Mouse (Mus musculus): ENCODE measurements around the gene Stab1. TPM values are rescaled to one million over a fixed set of nuclear protein-coding genes. Genes with fewer than 3 reads are reported as not detected.

Stab1 gene
- 5.0 and 11.7 TPM in 2 replicates for polyA plus RNA-seq (2012; ENCODE audit: insufficient read depth, low replicate concordance)

DNA sequence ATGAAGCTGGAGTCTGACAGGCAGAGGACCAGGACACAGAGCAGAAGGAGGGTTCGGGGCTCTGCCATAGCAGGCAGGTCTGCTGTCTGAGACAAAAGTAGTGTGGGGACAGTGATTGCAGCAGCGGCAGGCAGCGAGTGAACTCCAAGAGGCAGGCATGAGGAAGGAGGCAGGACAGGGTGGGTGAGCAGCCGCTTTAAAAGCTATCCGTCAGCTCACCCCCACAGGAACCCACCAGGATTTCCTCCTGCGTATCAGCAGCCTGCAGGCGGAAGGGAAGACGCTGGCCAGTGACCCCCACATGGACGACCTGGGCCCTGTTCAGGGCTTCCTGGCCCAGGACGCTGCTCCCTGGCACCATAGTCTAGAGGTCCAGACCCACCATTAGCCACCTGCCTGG is at the start of gene Stab1:
Gene Stab1, minus strand, starts transcription at position 217 of the 400 bp plus-strand sequence.
- TF ChIP-seq FLI1 (IDR thresholded peaks at IDR 0.05; ENCODE audit: low read length) = no peak
- no peak for TF ChIP-seq GATA1 (IDR thresholded peaks at IDR 0.05; ENCODE audit: borderline replicate concordance, low read length)
- peaks cover 7% of the 10 kb centered on the region for H3K9me3 ChIP-seq
- peaks cover 95% of the 10 kb centered on the region for H3K4me1 ChIP-seq
- peaks cover 35% of the 10 kb centered on the region for H3K36me3 ChIP-seq (replicated peaks; ENCODE audit: low read length)
- peak within 1 kb of the TSS; percentile 82 for H3K4me3 ChIP-seq (replicated peaks)
- H3K27me3 ChIP-seq (replicated peaks) = peaks cover 54% of the 10 kb centered on the region

DNA sequence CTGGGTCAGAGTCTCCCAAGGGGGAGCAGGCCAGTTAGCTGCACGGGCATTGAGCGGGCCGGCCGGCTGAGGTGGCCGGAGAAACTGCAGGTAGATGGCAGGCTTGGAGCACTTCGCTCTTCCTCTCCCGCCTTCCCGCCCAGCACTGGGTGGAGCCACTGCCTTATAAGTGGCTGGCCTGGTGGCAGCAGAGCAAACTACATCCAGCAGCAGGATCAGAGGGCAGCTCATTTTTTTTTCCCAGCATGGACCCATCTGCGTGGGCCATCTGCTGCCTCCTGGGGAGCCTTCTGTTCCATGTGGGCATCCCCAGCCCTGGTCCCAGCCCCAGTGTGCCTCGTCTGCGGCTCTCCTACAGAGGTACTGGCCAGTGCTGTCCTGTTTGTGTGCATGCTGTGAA is 49.2 kb upstream of the Stab1 start, which contains the start of gene Sema3g:
Gene Sema3g, plus strand, starts transcription at position 195 of the 400 bp plus-strand sequence.
- no peaks in the 10 kb centered on the region for H3K9me3 ChIP-seq
- peaks cover 50% of the 10 kb centered on the region for H3K4me1 ChIP-seq
- peak within 1 kb of the TSS; percentile 77 for H3K4me3 ChIP-seq (replicated peaks)
- H3K36me3 ChIP-seq (replicated peaks; ENCODE audit: low read length) = no peaks in the 10 kb centered on the region
- peaks cover 56% of the 10 kb centered on the region for H3K27me3 ChIP-seq (replicated peaks)
- no peak for TF ChIP-seq GATA1 (IDR thresholded peaks at IDR 0.05; ENCODE audit: borderline replicate concordance, low read length)
- no peak for TF ChIP-seq FLI1 (IDR thresholded peaks at IDR 0.05; ENCODE audit: low read length)

DNA sequence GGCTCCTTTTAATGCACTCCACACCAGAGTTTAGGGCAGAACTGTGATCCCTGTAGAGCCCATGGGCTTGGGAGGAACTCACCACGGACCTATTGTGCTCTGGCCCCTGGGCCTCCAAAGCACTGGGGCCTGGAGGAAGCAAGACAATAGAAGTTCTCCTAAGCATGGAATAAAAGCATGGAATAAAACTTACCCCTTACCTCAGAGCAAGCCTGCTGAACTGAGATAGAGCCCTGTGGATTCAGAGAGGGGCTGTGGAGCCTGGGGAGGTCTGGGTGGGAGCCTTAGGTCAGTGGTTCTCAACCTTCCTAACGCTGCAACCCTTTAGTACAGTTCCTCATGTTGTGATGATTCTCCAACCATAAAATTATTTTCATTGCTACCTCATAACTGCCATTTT is 48.4 kb upstream of the Stab1 start, which contains the start of gene Nisch:
Gene Nisch, minus strand, starts transcription at position 101 of the 400 bp plus-strand sequence.
- H3K9me3 ChIP-seq = no peaks in the 10 kb centered on the region
- peaks cover 57% of the 10 kb centered on the region for H3K27me3 ChIP-seq (replicated peaks)
- H3K4me3 ChIP-seq (replicated peaks) = peak within 1 kb of the TSS; percentile 77
- TF ChIP-seq GATA1 (IDR thresholded peaks at IDR 0.05; ENCODE audit: borderline replicate concordance, low read length) = no peak
- TF ChIP-seq FLI1 (IDR thresholded peaks at IDR 0.05; ENCODE audit: low read length) = no peak
- peaks cover 50% of the 10 kb centered on the region for H3K4me1 ChIP-seq
- no peaks in the 10 kb centered on the region for H3K36me3 ChIP-seq (replicated peaks; ENCODE audit: low read length)

DNA sequence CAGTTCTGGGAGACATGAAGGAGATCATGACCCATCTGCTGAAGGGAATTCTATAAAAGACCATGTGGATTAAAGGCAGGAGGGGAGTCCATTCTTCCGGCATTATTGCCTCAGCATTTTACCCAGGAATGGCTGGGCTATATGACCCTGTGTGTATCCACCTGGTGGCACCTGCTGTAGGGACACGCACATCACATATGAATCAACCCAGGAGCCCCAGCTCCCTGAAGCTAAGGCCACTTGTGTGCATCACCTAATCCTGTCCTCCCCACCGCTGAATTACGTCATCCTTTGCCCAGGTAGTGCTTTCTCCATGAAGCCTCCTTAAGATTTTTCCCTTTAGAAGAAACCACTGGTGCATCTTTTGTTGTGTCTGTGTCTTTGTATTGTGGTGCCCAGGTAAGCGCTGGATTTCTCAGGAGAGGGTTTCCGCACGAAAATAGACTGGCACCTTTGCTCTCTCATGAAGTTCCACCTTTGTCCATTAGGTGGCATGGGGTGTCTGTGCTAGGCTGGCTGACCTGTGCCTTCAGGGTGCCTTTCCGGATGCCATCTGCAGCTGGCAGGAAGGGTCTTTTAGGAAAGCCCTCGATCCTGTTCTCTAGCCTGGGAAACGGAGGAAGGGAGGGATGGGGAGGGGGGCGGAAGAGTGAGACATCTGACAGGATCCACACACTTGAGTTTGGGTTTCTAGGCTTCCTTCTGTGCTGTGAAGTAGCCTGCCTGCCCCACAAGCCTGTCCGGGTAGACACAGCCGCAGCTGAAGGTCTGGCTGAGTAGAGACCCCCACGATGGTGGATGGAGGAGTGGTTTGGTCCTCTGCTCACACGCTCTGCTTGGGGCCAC is 46.9 kb upstream of the Stab1 start:
- Histone ChIP-seq H3K27me3 (replicated peaks) (peaks cover 52% of the 10 kb centered on the region), H3K4me3 (replicated peaks) (peak overlapping the region; percentile 24), H3K36me3 (replicated peaks; ENCODE audit: low read length) (peaks cover 5% of the 10 kb centered on the region), H3K9me3 (no peaks in the 10 kb centered on the region), H3K4me1 (peaks cover 50% of the 10 kb centered on the region)
- TF ChIP-seq GATA1 (IDR thresholded peaks at IDR 0.05; ENCODE audit: borderline replicate concordance, low read length) = no peak
- TF ChIP-seq FLI1 (IDR thresholded peaks at IDR 0.05; ENCODE audit: low read length) = no peak

DNA sequence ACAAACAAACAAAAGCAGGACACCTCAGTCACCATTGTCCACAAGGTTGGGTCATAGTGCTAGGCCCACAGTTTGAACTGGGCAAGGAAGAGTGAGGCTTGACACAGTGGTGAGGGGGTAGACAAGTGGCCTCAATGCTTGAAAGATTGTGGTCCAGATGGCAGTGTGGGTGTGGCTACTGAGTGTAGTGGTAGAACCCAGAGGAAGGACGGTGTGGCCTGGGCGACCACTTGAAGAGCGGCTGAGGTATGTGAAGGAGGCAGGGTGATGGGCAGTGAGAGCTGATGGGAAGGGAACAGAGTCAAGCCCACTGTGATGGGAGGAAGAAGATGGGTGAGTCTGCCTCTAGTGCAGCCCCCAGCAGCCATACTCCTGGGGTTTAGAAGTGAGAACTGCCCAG is 46.2 kb upstream of the Stab1 start:
- TF ChIP-seq GATA1 (IDR thresholded peaks at IDR 0.05; ENCODE audit: borderline replicate concordance, low read length) (no peak), FLI1 (IDR thresholded peaks at IDR 0.05; ENCODE audit: low read length) (no peak)
- peaks cover 50% of the 10 kb centered on the region for H3K4me1 ChIP-seq
- H3K27me3 ChIP-seq (replicated peaks) = peaks cover 56% of the 10 kb centered on the region
- no peaks in the 10 kb centered on the region for H3K9me3 ChIP-seq
- H3K36me3 ChIP-seq (replicated peaks; ENCODE audit: low read length) = peaks cover 5% of the 10 kb centered on the region
- peak overlapping the region; percentile 65 for H3K4me3 ChIP-seq (replicated peaks)

DNA sequence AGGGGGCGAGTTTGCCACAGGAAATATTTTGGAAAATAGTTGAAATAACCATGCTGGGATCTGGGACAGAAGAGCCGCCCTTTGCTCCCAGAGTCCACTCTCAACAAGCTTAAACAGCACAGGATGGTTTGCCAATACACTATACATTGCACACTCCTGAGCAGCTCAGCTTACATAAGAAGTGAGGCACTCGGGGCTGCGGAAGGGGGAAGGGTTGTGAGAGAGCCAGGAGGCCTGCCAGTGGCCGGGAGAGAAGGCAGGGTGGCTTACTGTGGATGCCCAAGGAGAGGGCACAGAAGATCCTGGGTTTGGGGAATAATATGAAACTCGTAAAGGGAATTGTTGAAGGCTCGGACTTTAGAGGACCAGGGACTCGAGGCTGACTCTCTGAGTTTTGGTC is 45.4 kb upstream of the Stab1 start:
- Histone ChIP-seq H3K4me3 (replicated peaks) (no peak overlapping the region), H3K27me3 (replicated peaks) (peaks cover 55% of the 10 kb centered on the region), H3K4me1 (peaks cover 49% of the 10 kb centered on the region), H3K9me3 (no peaks in the 10 kb centered on the region), H3K36me3 (replicated peaks; ENCODE audit: low read length) (peaks cover 5% of the 10 kb centered on the region)
- TF ChIP-seq FLI1 (IDR thresholded peaks at IDR 0.05; ENCODE audit: low read length) (no peak), GATA1 (IDR thresholded peaks at IDR 0.05; ENCODE audit: borderline replicate concordance, low read length) (no peak)

DNA sequence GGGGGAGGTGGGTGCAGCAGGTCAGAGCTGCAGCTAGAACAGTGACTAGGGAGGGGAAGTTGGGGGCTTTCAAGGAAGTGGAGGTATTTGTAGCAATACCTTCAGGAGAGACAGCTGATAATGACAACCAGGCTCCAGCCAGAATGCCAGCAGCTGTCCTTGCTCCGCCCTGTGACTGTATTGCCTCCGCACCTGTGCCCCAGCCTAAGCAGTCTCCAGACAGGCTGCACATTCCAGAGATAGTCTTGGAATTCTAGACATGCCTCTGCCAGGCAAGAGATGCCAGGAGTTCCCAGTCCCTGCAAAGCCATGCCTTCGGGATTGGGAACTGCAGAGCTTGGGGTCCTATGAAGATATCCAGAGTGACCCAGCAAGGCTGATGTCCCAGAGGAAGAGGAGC is 44.1 kb upstream of the Stab1 start:
- no peak for TF ChIP-seq GATA1 (IDR thresholded peaks at IDR 0.05; ENCODE audit: borderline replicate concordance, low read length)
- TF ChIP-seq FLI1 (IDR thresholded peaks at IDR 0.05; ENCODE audit: low read length) = no peak
- peaks cover 5% of the 10 kb centered on the region for H3K36me3 ChIP-seq (replicated peaks; ENCODE audit: low read length)
- no peaks in the 10 kb centered on the region for H3K9me3 ChIP-seq
- no peak overlapping the region for H3K4me3 ChIP-seq (replicated peaks)
- peaks cover 50% of the 10 kb centered on the region for H3K27me3 ChIP-seq (replicated peaks)
- H3K4me1 ChIP-seq = peaks cover 44% of the 10 kb centered on the region

DNA sequence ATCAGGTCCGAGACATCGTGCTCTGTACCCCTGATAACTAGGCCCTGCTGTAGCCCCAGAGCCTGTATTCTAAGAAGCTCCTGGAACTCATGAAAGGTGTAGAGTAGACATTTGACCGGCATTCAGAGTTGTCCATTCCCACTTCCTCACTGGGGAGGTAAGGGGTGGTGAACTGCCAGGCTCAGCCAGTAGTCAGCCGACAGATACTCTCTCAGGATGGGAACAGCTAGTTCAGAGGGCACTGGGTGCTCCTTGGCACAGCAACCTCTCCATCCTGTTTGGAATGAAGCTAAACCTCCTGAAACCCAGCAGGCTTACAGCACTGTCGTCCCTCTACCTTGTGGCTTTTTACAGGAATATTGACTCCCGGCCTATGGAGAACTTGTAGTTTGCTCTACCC is 43.4 kb upstream of the Stab1 start:
- Histone ChIP-seq H3K27me3 (replicated peaks) (peaks cover 48% of the 10 kb centered on the region), H3K36me3 (replicated peaks; ENCODE audit: low read length) (peaks cover 5% of the 10 kb centered on the region), H3K4me3 (replicated peaks) (no peak overlapping the region), H3K9me3 (no peaks in the 10 kb centered on the region), H3K4me1 (peaks cover 47% of the 10 kb centered on the region)
- no peak for TF ChIP-seq FLI1 (IDR thresholded peaks at IDR 0.05; ENCODE audit: low read length)
- TF ChIP-seq GATA1 (IDR thresholded peaks at IDR 0.05; ENCODE audit: borderline replicate concordance, low read length) = no peak

DNA sequence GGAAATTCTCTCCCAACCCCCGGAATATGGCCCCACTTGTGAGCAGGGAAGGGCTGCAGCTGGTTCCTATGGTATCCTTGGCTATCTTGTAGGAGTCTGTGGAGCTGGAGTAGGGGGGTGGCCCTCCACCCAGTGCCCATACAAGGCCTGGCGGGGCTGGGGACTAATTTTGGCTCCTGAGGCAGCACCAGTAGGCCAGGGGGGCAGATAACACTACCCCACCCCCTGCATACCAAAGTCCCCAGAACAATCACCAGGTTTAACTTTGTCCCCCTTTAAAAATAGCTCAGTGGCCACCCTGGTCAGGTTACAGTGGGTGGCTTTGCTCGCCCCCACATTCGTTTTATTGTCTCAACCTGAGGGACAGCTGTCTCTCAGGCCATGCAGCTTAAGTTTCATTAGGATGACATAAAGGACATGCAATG is 40.7 kb upstream of the Stab1 start:
- Histone ChIP-seq H3K9me3 (no peaks in the 10 kb centered on the region), H3K4me1 (peaks cover 39% of the 10 kb centered on the region), H3K27me3 (replicated peaks) (peaks cover 43% of the 10 kb centered on the region), H3K36me3 (replicated peaks; ENCODE audit: low read length) (peaks cover 16% of the 10 kb centered on the region), H3K4me3 (replicated peaks) (no peak overlapping the region)
- no peak for TF ChIP-seq FLI1 (IDR thresholded peaks at IDR 0.05; ENCODE audit: low read length)
- no peak for TF ChIP-seq GATA1 (IDR thresholded peaks at IDR 0.05; ENCODE audit: borderline replicate concordance, low read length)

DNA sequence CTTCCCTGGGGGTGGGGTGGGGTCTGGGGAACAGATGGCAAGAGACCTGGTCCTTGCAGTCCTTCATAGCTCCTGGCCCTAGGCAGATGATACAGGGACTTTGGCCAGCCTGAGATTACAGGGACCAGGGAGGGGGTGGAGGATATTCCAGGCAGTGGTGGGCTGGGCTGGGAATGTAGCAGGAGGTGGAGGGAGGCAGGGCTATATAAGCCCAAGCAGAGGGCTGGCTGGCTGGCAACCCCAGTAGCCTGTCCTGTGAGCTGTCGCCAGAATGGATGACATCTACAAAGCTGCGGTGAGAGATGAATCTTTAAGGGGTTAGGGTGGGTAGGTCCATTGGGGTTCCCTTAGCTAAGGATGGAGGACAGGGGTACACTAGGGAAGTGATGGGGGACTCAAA is 39.6 kb upstream of the Stab1 start, which contains the start of gene Tnnc1:
Gene Tnnc1, plus strand, starts transcription at position 229 of the 400 bp plus-strand sequence.
- peak within 1 kb of the TSS; percentile 99 for H3K4me3 ChIP-seq (replicated peaks)
- no peaks in the 10 kb centered on the region for H3K9me3 ChIP-seq

More for the DNA sequence above, 39.6 kb upstream of the Stab1 start, which contains the start of gene Tnnc1:
- peaks cover 36% of the 10 kb centered on the region for H3K27me3 ChIP-seq (replicated peaks)
- H3K36me3 ChIP-seq (replicated peaks; ENCODE audit: low read length) = peaks cover 27% of the 10 kb centered on the region
- peaks cover 41% of the 10 kb centered on the region for H3K4me1 ChIP-seq
- no peak for TF ChIP-seq FLI1 (IDR thresholded peaks at IDR 0.05; ENCODE audit: low read length)
- no peak for TF ChIP-seq GATA1 (IDR thresholded peaks at IDR 0.05; ENCODE audit: borderline replicate concordance, low read length)
